Mouse (Mus musculus): ENCODE results near the gene Krt14.
"Not testable (repeated sequence)": the region's sequence is repeated elsewhere in the genome, so short reads cannot be mapped to it uniquely, and the experiment has no call there.

Krt14 gene

DNA sequence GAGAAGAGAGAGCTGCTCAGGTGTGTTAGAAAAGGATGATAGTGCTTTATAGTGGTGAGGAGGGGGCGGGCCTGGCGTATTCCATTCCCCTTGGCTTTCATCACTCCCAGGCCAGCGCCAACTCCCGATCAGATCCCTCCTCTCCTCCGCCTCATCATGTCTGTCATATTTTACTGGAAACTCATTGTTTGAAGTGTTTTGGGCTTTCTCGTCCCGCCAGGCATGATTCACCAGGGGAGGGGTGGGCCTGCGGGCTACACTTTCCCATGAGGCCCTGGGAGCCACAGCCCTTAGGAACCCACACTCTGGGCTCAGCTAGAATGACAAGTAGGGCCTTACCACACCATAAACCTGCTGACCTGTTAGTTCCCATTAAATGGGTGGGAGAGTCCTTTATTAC lies at the start of gene Krt14:
TSS of gene Krt14 (minus strand) at position 51 of the 400 bp plus-strand sequence.
- DNase-seq (ENCODE audit: low read depth, low spot score), result no peak

DNA sequence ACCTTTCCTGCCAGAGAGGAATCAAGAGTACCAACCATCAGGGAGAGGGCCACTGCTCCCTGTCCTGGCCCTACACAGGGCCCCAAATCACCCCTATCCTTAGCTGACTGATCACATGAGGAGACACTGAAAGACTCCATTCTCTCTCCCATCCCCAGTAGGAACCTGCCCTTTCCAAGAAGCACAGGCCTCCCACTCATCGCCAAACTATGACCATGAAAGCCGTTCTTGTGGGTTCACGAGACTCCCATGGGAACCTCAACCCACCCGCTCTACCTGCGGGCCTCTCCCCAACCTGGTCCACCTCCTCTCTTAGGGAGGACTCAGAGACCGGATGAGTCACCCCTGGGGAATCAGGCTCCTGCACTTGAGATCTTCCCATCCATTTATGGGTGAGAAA lies 48.2 kb upstream of the Krt14 start:
- DNase-seq (ENCODE audit: low read depth, low spot score), result peak; percentile 18

DNA sequence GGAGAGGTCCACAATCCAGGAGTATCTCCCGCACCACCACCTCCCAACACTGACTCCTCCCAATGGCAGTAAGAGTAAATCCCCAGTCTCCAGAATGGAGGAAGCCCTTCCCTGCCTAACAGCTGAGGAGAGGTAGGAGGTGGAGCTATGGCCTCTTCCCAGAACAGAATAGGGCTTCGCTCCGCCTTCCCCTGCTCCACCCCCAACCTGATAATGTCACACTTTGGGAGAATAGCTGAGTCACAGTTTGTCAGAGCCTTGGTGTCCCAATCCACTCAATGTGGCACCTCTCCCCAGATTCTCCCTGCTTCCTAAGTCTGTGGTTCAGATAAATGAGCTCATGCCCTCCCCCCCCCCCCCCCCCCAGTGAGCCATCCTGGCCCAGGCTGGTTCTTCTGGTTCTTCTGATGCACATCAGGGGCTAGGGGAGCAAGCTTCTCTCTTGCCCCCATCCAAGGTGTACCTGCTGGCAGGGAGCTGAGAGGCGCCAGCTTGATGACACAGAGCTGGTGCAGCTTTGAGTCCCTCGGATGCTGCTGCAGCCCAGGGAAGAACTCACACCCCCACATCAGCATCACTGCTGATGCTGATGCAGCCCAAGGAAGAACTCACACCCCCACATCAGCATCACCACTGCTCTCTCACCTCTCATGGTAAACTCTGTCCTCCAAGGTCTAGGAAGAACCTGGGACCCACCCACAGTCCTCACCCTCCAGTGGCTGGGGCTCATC lies 47.2 kb upstream of the Krt14 start:
- peak; percentile 83 for DNase-seq (ENCODE audit: low read depth, low spot score)

DNA sequence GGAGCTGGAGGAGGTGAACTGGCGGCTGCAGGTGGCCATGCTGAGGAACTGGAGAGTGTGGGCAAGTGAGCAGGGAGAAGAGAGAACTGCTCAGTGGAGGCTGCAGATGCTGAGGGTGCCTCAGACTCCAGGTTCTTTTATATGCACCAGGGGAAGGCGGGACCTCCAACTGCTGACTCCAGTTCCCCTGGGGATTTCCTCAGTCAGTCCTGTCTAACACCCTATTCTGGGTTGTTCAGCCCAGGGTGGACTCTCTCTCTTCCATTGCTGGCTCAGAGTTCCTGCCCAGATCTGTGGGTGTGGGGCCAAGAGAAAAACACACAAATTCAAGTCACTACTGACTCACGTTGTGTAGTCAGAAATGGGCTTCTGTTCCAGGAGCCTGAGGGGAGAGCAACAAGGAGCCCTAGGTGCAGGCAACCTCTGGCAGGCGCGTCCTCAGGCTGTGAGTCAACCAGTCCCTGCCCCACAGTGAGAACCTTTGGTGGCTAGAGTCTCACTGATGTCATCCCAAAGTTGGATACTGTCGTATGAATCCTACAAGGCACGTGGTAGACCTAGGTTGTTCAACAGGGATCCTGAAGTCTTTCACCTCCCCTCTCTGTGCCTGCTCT lies 41.6 kb upstream of the Krt14 start, which contains the start of gene Krt16:
TSS of gene Krt16 (minus strand) at position 51 of the 614 bp plus-strand sequence.
- no peak for DNase-seq (ENCODE audit: low read depth, low spot score)

DNA sequence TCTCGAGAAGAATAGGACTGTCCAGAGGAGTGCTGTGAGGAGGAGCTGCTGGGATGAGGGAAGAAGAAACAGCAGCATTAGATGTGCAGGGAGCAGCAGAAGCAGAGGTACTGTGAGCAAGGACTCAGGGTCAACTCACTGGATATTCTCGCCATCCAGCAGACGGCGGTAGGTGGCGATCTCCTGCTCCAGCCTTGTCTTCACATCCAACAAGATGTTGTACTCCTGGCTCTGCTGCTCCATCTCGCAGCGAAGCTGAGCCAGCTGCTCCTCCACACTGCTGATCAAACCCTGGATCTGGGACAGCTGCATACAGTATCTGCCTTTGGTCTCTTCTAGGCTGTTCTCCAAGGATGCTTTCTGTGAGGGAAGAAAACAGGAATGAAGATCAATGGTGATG lies 39.1 kb upstream of the Krt14 start:
- DNase-seq (ENCODE audit: low read depth, low spot score), result not testable (repeated sequence)

DNA sequence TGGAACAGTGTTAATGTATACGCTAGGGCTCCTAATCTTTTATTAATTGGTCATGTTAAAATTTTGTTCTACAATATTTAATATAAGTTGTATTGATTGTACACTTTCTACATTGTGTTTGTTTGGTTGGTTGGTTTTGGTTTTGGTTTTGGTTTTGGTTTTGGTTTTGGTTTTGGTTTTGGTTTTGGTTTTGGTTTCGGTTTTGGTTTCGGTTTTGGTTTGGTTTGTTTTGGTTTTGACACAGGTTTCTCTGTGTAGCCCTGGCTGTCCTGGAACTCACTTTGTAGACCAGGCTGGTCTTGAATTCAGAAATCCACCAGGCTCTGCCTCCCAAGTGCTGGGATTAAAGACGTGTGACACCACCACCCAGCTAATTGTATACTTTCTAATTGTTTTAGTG lies 32.9 kb upstream of the Krt14 start:
- DNase-seq (ENCODE audit: low read depth, low spot score), result not testable (repeated sequence)

DNA sequence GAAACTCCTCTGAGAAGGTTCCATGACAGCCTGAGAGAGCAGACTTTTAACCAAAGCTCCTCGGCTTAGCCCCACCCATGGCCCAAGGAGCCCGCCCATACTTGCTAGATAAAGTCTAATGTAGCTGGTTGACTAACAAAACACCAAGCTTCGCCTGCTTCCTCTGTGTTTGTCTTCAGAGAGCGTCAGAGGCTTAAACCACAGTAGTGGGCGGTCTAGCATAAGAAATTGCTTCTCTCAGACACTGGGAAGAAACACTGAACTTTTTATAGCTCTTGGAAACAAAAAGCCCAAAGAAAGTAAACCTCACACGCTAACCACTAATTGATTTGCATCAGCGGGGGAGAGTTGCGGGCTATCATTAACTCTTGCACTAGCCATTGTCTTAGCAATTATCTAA lies 14.4 kb upstream of the Krt14 start:
- peak; percentile 44 for DNase-seq (ENCODE audit: low read depth, low spot score)

DNA sequence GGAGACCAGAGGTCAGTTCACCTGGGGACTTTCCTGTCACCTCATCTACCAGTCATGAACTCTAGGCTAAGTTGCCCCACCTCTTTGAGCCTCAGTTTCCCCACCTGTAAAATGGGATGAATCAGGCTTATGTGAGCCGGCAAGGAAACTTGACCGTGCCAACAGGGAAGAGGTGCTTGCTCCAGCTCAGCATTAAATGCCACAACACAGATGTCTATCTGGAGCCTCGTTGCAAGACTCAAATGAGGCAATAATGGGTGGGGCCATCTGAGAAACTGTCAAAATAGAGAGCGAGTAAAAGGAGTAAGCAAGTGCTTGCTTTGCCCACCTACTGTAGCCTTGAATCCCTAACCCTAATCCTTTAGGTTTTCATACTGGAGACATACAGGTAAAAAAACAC lies 12.0 kb upstream of the Krt14 start:
- no peak for DNase-seq (ENCODE audit: low read depth, low spot score)

DNA sequence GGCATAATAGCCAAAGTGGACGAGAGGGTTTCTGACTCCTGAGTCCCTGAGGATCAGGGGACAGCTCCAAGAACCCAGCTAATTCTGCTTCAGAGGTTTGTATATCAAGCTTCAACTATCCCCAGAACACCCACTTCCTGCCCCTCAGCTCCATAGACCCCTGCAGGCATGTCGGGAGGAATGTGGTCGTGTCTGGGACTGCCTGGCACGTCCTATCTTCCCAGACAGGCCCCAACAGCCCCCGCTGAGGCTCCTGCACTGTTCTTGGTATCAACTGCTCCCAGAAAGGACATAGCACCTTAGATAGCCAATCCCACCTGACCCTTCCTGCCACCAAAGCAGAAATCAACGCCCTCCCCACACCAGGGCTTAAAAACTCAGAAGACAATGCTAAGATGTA lies 1.2 kb upstream of the Krt14 start:
- DNase-seq (ENCODE audit: low read depth, low spot score), result no peak

DNA sequence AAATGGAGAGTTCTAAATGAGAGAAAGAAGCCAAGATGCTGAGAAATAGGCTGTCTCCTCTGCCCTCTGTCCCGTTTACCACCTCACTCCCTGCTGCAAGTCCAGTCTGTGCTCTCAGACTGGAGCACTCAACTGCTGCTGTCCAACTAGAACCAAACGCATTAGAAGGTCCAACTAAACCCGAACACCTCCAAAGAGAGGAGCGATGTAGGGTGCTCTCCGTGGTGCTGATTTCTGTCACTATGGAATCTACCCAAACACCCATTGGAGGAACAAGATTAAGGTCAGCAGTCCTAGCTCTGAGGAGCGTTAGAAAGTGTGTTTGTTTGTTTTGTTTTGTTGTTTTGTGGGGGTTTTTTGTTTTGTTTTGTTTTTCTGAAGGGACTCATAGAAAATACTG lies 3.9 kb downstream of the Krt14 start:
- peak; percentile 85 for DNase-seq (ENCODE audit: low read depth, low spot score)

DNA sequence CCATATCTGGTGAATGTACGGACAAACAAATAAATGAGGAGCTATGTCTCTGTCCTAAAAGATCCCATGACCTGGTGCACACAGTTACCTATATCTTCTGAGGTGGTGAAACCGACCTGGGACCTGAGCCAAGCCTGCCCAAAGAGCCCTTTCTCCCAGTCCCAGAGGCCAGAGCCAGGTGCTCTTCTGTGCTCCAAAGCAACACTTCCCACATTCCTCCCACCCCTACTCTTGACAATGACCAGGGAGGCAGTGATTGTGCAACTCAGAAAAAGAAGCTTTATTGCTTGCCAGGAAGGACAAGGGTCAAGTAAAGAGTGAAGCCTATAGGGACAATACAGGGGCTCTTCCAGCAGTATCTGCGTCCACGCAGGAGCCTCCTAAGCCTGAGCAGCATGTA lies 4.4 kb downstream of the Krt14 start:
- DNase-seq (ENCODE audit: low read depth, low spot score), result no peak

DNA sequence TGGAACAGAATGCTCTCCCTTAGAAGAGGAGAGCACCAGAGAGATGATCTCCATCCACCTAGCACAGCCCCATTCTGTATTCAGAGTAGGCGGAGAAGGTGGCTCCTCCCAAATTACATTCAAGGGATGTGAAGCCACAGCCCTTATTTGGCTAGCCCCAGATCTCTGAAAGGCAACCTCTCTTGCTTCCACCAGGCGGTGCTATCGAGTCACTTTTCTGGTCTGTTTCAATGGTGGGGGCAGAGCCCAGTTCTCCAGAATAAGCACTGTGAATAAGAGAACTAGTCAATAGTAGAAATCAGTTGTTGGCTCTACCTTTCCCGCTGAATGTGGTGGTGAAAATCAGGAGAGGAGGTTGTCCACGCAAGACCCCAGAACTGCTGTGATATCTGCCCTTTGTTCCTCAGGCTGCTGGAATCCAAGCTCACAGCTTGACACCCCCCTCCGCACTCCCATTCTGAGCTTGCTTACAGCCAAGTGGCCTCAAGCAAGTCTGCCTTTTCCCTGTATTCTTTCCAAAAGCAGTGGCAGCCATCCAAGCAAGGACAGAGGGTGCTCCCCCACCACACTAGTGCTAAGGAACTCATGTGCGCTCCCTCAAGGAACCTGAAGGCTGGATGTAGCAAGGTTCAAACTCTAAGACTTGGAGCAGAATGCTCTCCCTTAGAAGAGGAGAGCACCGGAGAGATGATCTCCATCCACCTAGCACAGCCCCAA lies 7.1 kb downstream of the Krt14 start:
- peak; percentile 92 for DNase-seq (ENCODE audit: low read depth, low spot score)

DNA sequence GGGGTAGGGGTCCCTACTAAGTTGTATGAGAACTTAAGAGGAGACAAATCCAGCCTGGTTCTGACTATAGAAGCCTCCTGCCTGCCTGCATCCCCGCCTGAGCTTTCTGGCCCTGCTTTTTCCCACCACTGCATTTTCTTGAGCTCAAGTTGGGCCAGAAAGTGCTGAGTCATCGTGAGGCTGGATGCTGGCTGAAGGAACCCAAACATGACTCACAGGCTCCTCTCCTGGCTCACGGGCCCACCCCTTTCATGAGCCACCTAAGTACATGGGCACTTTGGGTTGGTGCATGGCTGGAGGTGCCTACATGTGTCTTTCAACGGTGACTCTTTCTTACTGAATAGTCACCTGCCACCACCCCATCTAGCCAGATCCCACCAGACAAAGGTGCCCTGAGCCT lies 8.7 kb downstream of the Krt14 start:
- peak; percentile 80 for DNase-seq (ENCODE audit: low read depth, low spot score)

DNA sequence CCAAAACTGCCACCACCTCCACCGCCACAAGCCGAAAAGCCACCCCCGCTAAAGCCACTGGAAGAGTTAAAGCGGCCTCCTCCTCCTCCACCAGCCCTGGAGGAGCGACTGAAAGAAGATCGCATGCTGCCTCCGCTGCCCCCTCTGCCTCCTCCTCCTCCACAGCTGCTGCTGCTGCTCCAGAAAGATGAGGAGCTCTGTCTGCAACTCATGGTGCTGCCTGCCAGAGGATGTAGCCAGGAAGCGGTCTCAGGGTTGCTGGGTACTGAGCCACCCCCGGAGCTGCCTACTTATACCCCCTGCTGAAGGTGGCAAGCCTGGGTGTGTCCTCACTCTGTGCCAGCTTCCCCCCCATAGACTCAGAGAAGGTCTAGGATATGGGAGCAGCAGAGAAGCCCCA lies 14.4 kb downstream of the Krt14 start, which contains the start of gene Krt9:
TSS of gene Krt9 (minus strand) at position 255 of the 400 bp plus-strand sequence.
- no peak for DNase-seq (ENCODE audit: low read depth, low spot score)

DNA sequence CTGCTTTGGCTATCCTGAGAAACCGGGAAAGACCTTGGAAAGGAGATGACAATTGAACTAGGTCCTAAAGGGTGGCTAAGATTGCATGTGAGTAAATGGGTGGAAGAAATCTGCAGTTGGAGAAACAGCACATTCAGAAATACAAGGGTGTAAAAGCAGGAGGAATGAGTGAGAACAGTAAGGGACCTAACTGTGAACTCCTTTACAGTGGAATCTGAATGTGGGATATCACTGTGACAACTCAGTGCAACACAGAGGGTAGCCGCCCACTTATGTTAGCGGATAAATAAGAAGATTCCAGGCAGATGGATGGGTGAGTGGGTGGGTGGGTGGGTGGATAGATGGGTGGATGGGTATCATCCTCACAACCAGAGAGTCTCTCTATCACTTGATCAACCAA lies 15.5 kb downstream of the Krt14 start:
- DNase-seq (ENCODE audit: low read depth, low spot score), result no peak

DNA sequence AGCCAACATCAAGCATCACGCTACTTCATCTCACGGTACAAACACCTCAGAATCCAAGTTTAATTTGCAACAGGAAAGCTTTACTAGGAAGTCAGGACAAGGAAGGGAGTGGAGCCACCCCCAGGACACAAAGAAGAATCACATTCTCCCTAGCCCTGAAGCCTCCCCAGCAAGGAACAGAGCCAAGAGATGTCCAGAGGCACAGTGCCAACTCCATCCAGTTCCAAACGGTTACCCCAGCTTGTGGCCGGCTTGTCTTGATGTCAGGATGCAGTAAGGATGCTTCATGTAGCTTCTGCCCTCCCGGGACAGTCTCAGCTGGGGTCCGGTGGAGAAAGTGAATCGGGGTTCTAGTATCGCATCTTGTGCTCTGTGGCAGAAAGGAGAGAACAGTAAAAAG lies 20.6 kb downstream of the Krt14 start:
- DNase-seq (ENCODE audit: low read depth, low spot score), result no peak

DNA sequence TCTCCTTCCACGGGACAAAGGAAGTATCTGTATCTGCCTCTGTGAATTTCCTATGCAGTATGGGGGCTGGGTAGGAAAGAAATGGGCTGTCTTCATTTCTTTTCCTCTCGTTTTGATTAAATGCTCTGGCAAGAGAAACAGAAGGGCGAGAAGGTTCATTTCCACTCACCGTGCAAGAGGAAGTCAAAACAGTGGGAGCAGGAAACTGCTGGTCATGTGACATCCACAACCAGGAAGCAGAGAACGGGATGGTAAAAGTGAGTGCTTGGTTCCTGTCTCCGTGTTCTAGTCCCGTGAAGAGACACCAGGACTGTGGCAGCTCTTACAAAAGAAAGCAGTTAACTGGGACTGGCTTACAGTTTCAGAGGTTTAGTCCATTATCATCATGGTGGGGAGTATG lies 25.6 kb downstream of the Krt14 start:
- DNase-seq (ENCODE audit: low read depth, low spot score), result no peak

DNA sequence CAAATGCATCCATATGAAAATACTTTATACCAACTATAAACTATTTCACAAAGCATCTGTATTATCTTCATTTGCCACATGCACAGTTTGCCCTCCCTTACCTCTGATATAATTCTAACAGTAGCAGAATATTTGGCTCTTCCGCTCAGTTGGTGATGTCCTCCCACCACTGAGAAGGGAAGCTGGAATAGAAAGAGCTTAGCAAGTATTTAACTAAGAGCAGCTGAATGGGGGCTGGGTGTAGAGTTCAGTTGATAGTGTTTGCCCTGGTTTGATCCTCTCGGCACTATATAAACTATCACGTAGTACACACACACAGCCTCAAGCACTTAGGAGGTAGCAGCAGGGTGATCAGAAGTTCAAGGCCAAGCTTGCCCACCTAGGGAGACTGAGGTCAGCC lies 28.1 kb downstream of the Krt14 start:
- DNase-seq (ENCODE audit: low read depth, low spot score), result no peak

DNA sequence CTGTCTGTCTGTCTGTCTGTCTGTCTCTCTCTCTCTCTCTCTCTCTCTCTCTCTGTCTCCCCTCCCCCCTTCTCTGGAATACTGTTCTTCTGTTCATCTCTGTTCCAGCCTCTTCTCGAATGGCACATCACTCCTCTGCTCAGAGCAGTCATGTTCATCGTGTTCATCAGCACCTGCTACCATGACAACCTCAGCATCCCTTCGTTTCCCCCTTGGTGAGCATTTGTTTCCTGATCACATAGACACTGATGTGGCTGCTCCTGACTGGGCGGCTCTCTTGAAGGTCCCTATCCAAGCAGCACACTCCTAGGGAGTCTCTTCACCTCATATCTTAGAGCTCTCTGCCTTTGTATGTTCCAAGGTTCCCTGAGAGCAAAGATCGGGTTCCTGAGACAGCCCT lies 29.0 kb downstream of the Krt14 start:
- DNase-seq (ENCODE audit: low read depth, low spot score), result no peak

DNA sequence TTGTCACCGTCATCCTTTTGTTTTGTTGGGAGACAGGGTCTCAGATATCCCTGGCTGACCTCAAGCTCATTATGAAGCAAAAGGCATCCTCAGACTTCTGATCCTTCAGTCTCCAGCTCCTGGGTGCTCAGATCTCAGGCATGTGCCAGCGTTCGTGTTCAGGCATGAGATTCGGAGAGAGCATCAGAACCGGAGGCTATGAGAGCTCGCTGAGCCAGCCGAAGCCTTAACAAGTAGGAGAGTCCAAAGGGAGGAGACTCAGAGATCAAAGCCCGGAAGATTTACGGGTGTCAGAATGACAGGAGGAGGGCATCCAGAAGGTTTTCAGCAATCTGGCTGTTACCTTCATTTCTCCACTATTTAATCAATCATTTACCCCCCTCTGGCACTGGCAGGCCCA lies 30.6 kb downstream of the Krt14 start:
- no peak for DNase-seq (ENCODE audit: low read depth, low spot score)

DNA sequence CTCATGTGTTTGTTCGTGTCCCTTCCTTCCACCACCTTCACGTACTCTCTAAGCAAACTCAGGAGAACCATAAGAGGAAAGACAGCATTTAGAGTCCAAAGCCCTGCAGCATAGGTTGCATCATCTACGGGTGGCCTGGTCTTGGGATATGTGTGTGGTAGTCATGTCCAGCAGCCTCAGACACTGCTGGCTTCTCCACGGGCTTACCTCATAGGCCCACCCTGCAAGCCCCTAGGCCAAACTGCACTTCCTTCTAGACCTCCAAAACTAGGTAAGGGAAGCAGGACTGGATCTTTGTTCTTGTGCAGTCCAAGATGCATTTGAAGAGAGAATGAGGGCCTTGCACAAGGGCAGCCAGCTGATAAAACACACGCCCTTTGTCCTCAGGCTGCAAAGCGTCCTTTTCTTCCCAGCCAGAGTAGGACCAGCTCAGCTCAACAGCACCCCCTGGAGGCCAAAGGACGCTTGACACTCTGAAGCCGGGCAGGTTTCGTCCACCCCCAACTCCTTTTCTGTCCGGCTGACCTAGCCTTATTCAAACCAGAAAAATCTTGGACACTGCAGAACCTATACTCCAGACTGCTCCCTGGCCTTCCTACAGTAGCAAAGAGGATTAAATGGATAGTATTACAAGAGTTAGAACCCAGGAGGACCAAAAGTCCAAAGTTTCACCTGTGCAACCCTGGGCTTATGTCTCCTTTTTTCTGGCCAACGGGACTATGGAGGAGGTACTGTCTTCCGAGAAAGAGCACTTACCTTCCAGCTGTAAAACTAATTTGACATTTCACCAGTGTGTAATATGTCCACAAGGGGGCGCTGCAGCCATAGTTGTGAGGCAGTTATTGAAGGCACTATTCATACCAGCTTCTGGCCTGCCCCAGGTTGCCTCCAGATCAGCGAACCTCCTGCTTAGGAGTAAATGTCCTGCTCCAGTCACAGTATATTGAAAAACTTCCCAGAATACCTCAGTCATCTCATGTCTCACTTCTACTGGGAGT lies 38.3 kb downstream of the Krt14 start:
- peak; percentile 77 for DNase-seq (ENCODE audit: low read depth, low spot score)

Data from R1 (cell line).